Mouse (Mus musculus): Measurements from ENCODE around the gene Pnpla2. TPM values are rescaled to one million over a fixed set of nuclear protein-coding genes. Genes with fewer than 3 reads are reported as not detected.

Pnpla2 gene
- polyA plus RNA-seq, 1 experiment from 2014 or later = 82.1 TPM

GRCm38 (mm10) chr7:141460391-141461113 is 5.6 kb downstream of the Pnpla2 start, which contains the start of gene Cracr2b:
Gene Cracr2b, plus strand, starts transcription at chr7:141461094.
- Histone ChIP-seq H3K4me1 (replicated peaks; ENCODE audit: control insufficient read depth, insufficient read depth) (peaks cover 15% of the 10 kb centered on the region), H3K36me3 (ENCODE audit: control insufficient read depth, insufficient read depth, low read length) (peaks cover 3% of the 10 kb centered on the region; the same call in 1 of the 2 replicates), H3K27ac (replicated peaks) (peak within 1 kb of the TSS; percentile 70), H3K4me2 (replicated peaks; ENCODE audit: low read depth) (peak within 1 kb of the TSS; percentile 72), H3K9ac (ENCODE audit: low read length) (peak within 1 kb of the TSS; percentile 64), H3K4me3 (ENCODE audit: low read depth, low read length) (peak within 1 kb of the TSS; percentile 48), H3K9me3 (ENCODE audit: control insufficient read depth, low read length) (no peaks in the 10 kb centered on the region), H3K27me3 (ENCODE audit: control insufficient read depth, insufficient read depth, low read length) (0 out of 2 replicates have a peak, but pooled peaks cover 2% of the 10 kb centered on the region)
- ATAC-seq (ENCODE audit: low FRiP score, low TSS enrichment) = no peak
- WGBS = 44% methylated on average over 15 of the region's 15 CpGs
- DNase-seq (ENCODE audit: low spot score) = peak; percentile 66
- TF ChIP-seq CTCF (IDR thresholded peaks at IDR 0.05; ENCODE audit: low read depth) (no peak), EP300 (optimal IDR thresholded peaks at IDR 0.05) (no peak)

DNA sequence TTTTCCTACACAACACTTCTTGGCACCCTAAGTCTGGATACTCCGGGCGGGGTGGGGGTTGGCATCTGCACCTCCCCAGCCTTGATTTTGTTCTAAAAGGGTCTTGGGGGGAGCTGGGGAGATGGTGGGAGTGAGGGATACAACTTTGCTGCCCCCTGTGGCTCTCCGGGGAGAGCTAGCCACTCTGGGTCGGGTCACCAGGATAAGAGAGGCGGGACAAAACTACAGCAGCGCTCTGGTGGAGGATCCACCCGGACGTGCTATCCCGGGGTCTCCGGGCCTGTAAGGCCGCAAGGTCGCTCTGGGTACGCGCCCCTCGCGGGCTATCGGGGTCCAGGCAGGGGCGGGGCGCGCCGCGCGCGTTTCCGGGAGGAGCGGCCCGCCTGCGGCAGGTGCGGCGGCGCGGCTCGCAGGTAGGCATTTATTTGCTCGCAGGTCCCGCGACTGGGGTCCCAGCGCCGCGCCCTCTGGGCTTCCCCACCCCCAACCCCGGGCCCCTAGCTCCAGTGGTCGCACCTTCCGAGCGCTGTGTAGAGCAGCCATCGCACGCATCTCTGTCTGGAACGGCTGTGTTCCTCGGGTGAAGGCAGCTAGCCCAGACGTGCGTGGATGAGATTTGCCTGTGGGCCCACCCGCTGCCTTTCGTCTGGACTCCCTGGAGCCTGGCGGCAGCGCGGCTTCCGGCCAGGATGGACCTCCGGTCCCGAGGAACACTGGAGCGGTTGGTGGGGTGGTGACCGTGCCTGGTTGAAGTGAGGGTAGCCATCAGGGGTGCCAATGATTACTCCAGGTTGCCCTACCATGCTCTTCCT is 6.7 kb downstream of the Pnpla2 start:
- Histone ChIP-seq H3K9me3 (ENCODE audit: control insufficient read depth, low read length) (no peaks in the 10 kb centered on the region), H3K4me2 (replicated peaks; ENCODE audit: low read depth) (peak overlapping the region; percentile 72), H3K27me3 (ENCODE audit: control insufficient read depth, insufficient read depth, low read length) (0 out of 2 replicates have a peak, but pooled peaks cover 2% of the 10 kb centered on the region), H3K27ac (replicated peaks) (peak overlapping the region; percentile 70; the same call in 1 of the 2 replicates), H3K9ac (ENCODE audit: low read length) (peak overlapping the region; percentile 64), H3K4me1 (replicated peaks; ENCODE audit: control insufficient read depth, insufficient read depth) (peaks cover 12% of the 10 kb centered on the region), H3K36me3 (ENCODE audit: control insufficient read depth, insufficient read depth, low read length) (peaks cover 3% of the 10 kb centered on the region; the same call in 1 of the 2 replicates), H3K4me3 (ENCODE audit: low read depth, low read length) (peak overlapping the region; percentile 48)
- WGBS = 3% methylated on average over 56 of the region's 59 CpGs
- DNase-seq (ENCODE audit: low spot score) = peak; percentile 71
- TF ChIP-seq EP300 (optimal IDR thresholded peaks at IDR 0.05) (no peak), CTCF (IDR thresholded peaks at IDR 0.05; ENCODE audit: low read depth) (peak; percentile 47)
- 0 out of 2 replicates have a peak, but pooled peaks have one; percentile 0 for ATAC-seq (ENCODE audit: low FRiP score, low TSS enrichment)

DNA sequence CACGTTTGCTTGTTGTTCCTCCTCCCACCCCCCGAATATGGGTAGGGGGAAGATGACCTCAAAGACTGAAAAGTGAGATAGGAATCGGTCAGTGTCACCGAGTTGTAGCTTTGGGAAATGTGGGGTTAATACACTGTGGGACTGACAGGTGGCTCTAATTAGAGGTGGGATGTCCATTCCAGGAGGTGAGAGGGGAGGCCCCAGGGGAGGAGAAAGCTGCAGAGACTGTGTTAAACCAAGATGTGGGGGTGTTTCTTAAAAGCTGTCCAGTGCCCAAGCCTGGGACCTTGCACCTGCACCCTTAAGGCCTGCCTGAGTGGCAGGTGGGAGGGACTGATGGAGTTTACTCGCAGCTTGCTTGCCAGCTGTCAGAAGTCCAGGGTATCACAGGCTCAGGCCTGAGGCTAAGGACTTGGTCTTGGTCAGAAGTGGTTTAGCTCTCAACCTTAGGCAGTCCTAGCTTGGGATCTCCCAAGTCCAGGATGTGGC is 7.4 kb downstream of the Pnpla2 start:
- 22% methylated on average over 5 of the region's 5 CpGs for WGBS
- peak; percentile 66 for DNase-seq (ENCODE audit: low spot score)
- Histone ChIP-seq H3K36me3 (ENCODE audit: control insufficient read depth, insufficient read depth, low read length) (peaks cover 3% of the 10 kb centered on the region; the same call in 1 of the 2 replicates), H3K27me3 (ENCODE audit: control insufficient read depth, insufficient read depth, low read length) (0 out of 2 replicates have a peak, but pooled peaks cover 2% of the 10 kb centered on the region), H3K27ac (replicated peaks) (peak overlapping the region; percentile 70; the same call in 1 of the 2 replicates), H3K4me1 (replicated peaks; ENCODE audit: control insufficient read depth, insufficient read depth) (peaks cover 12% of the 10 kb centered on the region), H3K9ac (ENCODE audit: low read length) (peak overlapping the region; percentile 64), H3K4me3 (ENCODE audit: low read depth, low read length) (peak overlapping the region; percentile 48), H3K9me3 (ENCODE audit: control insufficient read depth, low read length) (no peaks in the 10 kb centered on the region), H3K4me2 (replicated peaks; ENCODE audit: low read depth) (peak overlapping the region; percentile 72)
- no peak for TF ChIP-seq CTCF (IDR thresholded peaks at IDR 0.05; ENCODE audit: low read depth)
- TF ChIP-seq EP300 (optimal IDR thresholded peaks at IDR 0.05) = no peak
- no peak for ATAC-seq (ENCODE audit: low FRiP score, low TSS enrichment)

DNA sequence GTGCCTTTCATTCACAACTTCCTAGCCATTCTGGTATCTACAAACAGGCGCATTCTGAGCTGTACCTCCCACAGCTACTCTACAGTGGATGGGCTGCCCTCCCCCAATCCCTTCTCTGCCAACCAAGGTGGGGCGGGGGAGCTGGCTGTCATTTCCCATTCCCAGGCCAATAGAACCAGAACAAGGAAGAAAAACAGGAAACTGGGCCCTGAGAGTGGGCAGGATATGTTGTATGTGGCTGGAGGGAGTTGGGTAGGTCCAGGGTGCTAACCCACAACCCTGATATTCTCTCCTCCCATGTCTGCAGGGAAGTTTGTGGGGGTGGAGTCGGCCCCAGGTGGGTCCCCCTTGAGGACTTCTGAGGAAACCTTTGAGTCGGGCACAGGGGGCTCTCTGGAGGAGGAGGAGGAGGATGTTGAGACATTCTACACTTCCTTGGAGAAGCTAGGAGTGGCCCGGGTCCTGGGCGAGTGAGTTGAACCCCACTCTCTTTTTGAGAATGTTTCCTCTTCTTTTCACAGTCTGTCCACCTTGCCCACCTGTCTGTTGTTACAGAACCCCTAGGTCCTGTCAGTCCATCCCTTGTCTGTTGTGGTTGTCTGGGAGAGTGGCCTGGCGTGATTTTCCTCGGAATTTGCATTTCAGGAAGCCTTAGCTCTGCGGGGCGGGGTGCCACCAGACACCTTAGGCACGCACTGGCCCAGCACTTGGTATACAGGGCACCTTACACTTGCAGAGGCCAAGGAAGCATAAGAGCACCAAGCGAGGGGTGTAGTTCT is 9.0 kb downstream of the Pnpla2 start:
- peak overlapping the region; percentile 27; the same call in 1 of the 2 replicates for H3K9ac ChIP-seq (ENCODE audit: low read length)
- peak overlapping the region; percentile 37 for H3K4me2 ChIP-seq (replicated peaks; ENCODE audit: low read depth)
- 51% methylated on average over 12 of the region's 12 CpGs for WGBS
- no peak for TF ChIP-seq EP300 (optimal IDR thresholded peaks at IDR 0.05)
- no peak for TF ChIP-seq CTCF (IDR thresholded peaks at IDR 0.05; ENCODE audit: low read depth)
- H3K27me3 ChIP-seq (ENCODE audit: control insufficient read depth, insufficient read depth, low read length) = 0 out of 2 replicates have a peak, but pooled peaks cover 2% of the 10 kb centered on the region
- no peaks in the 10 kb centered on the region for H3K9me3 ChIP-seq (ENCODE audit: control insufficient read depth, low read length)
- H3K4me1 ChIP-seq (replicated peaks; ENCODE audit: control insufficient read depth, insufficient read depth) = peaks cover 19% of the 10 kb centered on the region
- H3K27ac ChIP-seq (replicated peaks) = peak overlapping the region; percentile 49; the same call in 1 of the 2 replicates
- no peak for DNase-seq (ENCODE audit: low spot score)
- ATAC-seq (ENCODE audit: low FRiP score, low TSS enrichment) = no peak
- H3K4me3 ChIP-seq (ENCODE audit: low read depth, low read length) = no peak overlapping the region
- H3K36me3 ChIP-seq (ENCODE audit: control insufficient read depth, insufficient read depth, low read length) = peaks cover under 1% of the 10 kb centered on the region; the same call in 1 of the 2 replicates
